Comparison of ENCODE assay signal across 17 mouse cellular contexts in genomic region chr4:109385599-109385998, GRCm38 (mm10). TPM values are rescaled to one million over a fixed set of nuclear protein-coding genes. Genes with fewer than 3 reads are reported as not detected.
A peak's percentile ranks its signal among the peaks of the same experiment; 100 is the strongest.
DNase-seq lines count a peak whose midpoint lies in the region; ATAC-seq lines count a peak whose summit lies in the region.
"Had no signal": no experiment of that assay in that cellular context is flagged by ENCODE, and none has a peak within 500 bp of the region (broad histone marks: within the 10 kb centered on the region; RNA-seq: fewer than 3 reads in every experiment).

No protein-coding gene starts in this region.

- no peak overlapping the region for H3K27ac ChIP-seq in hindbrain, embryonic 10.5 days
- no peak overlapping the region for H3K27ac ChIP-seq in hindbrain, embryonic 14.5 days
- no peak overlapping the region for H3K27ac ChIP-seq in forebrain, embryonic 12.5 days
- no peak overlapping the region for H3K27ac ChIP-seq in midbrain, embryonic 11.5 days (ENCODE audit: low read depth, low read length)
- H3K27ac ChIP-seq: liver, embryonic 13.5 days had no signal

- H3K27me3 ChIP-seq in hindbrain, embryonic 10.5 days (ENCODE audit: insufficient read depth, poor library complexity, severe bottlenecking) = no peaks in the 10 kb centered on the region
- no peaks in the 10 kb centered on the region for H3K27me3 ChIP-seq in hindbrain, embryonic 14.5 days (ENCODE audit: control insufficient read depth, insufficient read depth, low read length)
- no peaks in the 10 kb centered on the region for H3K27me3 ChIP-seq in forebrain, embryonic 12.5 days
- H3K27me3 ChIP-seq in midbrain, embryonic 11.5 days (ENCODE audit: control insufficient read depth, insufficient read depth, low read length) = no peaks in the 10 kb centered on the region
- H3K27me3 ChIP-seq: heart, embryonic 12.5 days; liver, embryonic 13.5 days had no signal

- no peak for ATAC-seq in hindbrain, embryonic 14.5 days (ENCODE audit: low FRiP score)
- peak; percentile 70; the same call in 1 of the 2 replicates for ATAC-seq in forebrain, embryonic 12.5 days (ENCODE audit: low FRiP score)
- peak; percentile 83; the same call in 1 of the 2 replicates for ATAC-seq in midbrain, embryonic 11.5 days (ENCODE audit: low FRiP score)

- 46% methylated on average over 4 of the region's 4 CpGs for WGBS in hindbrain, embryonic 10.5 days
- WGBS in hindbrain, embryonic 14.5 days = 30% methylated on average over 4 of the region's 4 CpGs
- WGBS in forebrain, embryonic 12.5 days = 32% methylated on average over 4 of the region's 4 CpGs
- 33% methylated on average over 4 of the region's 4 CpGs for WGBS in midbrain, embryonic 11.5 days

- H3K4me2 ChIP-seq in hindbrain, embryonic 14.5 days (replicated peaks) = no peak overlapping the region
- no peak overlapping the region for H3K4me2 ChIP-seq in forebrain, embryonic 12.5 days
- no peak overlapping the region for H3K4me2 ChIP-seq in midbrain, embryonic 11.5 days
- H3K4me2 ChIP-seq: heart, embryonic 12.5 days; liver, embryonic 13.5 days had no signal

- peaks cover 5% of the 10 kb centered on the region; the same call in 1 of the 2 replicates for H3K4me1 ChIP-seq in hindbrain, embryonic 10.5 days (replicated peaks)
- H3K4me1 ChIP-seq in hindbrain, embryonic 14.5 days (replicated peaks; ENCODE audit: control insufficient read depth, insufficient read depth, low read length) = no peaks in the 10 kb centered on the region
- peaks cover 6% of the 10 kb centered on the region for H3K4me1 ChIP-seq in forebrain, embryonic 12.5 days
- peaks cover 6% of the 10 kb centered on the region; the same call in 1 of the 2 replicates for H3K4me1 ChIP-seq in midbrain, embryonic 11.5 days (ENCODE audit: control insufficient read depth, insufficient read depth, low read length)
- H3K4me1 ChIP-seq: heart, embryonic 12.5 days; liver, embryonic 13.5 days had no signal

- no peak overlapping the region for H3K9ac ChIP-seq in hindbrain, embryonic 14.5 days
- no peak overlapping the region for H3K9ac ChIP-seq in forebrain, embryonic 12.5 days
- no peak overlapping the region for H3K9ac ChIP-seq in midbrain, embryonic 11.5 days (ENCODE audit: low read length)
- H3K9ac ChIP-seq: heart, embryonic 12.5 days; liver, embryonic 13.5 days had no signal

- H3K36me3 ChIP-seq in hindbrain, embryonic 10.5 days = no peaks in the 10 kb centered on the region
- peaks cover 54% of the 10 kb centered on the region for H3K36me3 ChIP-seq in hindbrain, embryonic 14.5 days (replicated peaks; ENCODE audit: control insufficient read depth, insufficient read depth)
- peaks cover 2% of the 10 kb centered on the region; the same call in 1 of the 2 replicates for H3K36me3 ChIP-seq in forebrain, embryonic 12.5 days (replicated peaks)
- H3K36me3 ChIP-seq in midbrain, embryonic 11.5 days (ENCODE audit: control insufficient read depth, insufficient read depth, low read length) = no peaks in the 10 kb centered on the region

- no peak overlapping the region for H3K4me3 ChIP-seq in hindbrain, embryonic 10.5 days
- H3K4me3 ChIP-seq in hindbrain, embryonic 14.5 days (replicated peaks; ENCODE audit: low read length) = no peak overlapping the region
- H3K4me3 ChIP-seq in forebrain, embryonic 12.5 days (replicated peaks) = no peak overlapping the region
- no peak overlapping the region for H3K4me3 ChIP-seq in midbrain, embryonic 11.5 days (ENCODE audit: low read depth, low read length)
- H3K4me3 ChIP-seq: heart, embryonic 12.5 days; liver, embryonic 13.5 days had no signal

- no peaks in the 10 kb centered on the region for H3K9me3 ChIP-seq in hindbrain, embryonic 10.5 days
- no peaks in the 10 kb centered on the region for H3K9me3 ChIP-seq in hindbrain, embryonic 14.5 days (ENCODE audit: control insufficient read depth, low read length)
- H3K9me3 ChIP-seq in forebrain, embryonic 12.5 days = no peaks in the 10 kb centered on the region
- no peaks in the 10 kb centered on the region for H3K9me3 ChIP-seq in midbrain, embryonic 11.5 days (ENCODE audit: control insufficient read depth, low read length)
- H3K9me3 ChIP-seq: heart, embryonic 12.5 days; liver, embryonic 13.5 days had no signal

- DNase-seq in hindbrain, embryonic 10.5 days (ENCODE audit: low spot score) = peak; percentile 14
- DNase-seq in hindbrain, embryonic 14.5 days (ENCODE audit: low spot score) = no peak
- peak; percentile 68 for DNase-seq in brain, adult 2 months (ENCODE audit: low read depth, low spot score)
- DNase-seq in midbrain, embryonic 11.5 days (ENCODE audit: low spot score, missing footprints) = peak; percentile 84
- DNase-seq in urinary bladder, postnatal 25 days (ENCODE audit: low spot score) = no peak
- no peak for DNase-seq in thymus, postnatal 14 days
- no peak for DNase-seq in urinary bladder, postnatal 4 days (ENCODE audit: low spot score in 2 of 2)
- DNase-seq: adrenal gland, postnatal 36 days; cerebellum, postnatal 36 days; gastrocnemius, postnatal 10 days; kidney, adult 8-10 months; liver, embryonic 13.5 days; lung, postnatal 10 days; right cerebral cortex, postnatal 4 days; thymus, adult 2 months had no signal

RNA-seq across cellular contexts. Expression of gene Ttc39a, which starts 20.8 kb away (rescaled TPM):
- 2.5 and 2.8 TPM in 2 replicates for polyA plus RNA-seq in hindbrain, embryonic 10.5 days (2016; fragmentation: Nextera tagmentation; extraction: Ambion mirVana)
- polyA plus RNA-seq in hindbrain, embryonic 14.5 days (2014; fragmentation: Nextera tagmentation; extraction: Ambion mirVana) = 3.3 and 3.5 TPM in 2 replicates
- 1.1 and 2.5 TPM in 2 replicates for polyA plus RNA-seq in forebrain, embryonic 12.5 days (2016; fragmentation: Nextera tagmentation; extraction: Ambion mirVana)
- 2.2 TPM in 2 replicates for polyA plus RNA-seq in midbrain, embryonic 11.5 days (2014; fragmentation: Nextera tagmentation; extraction: Ambion mirVana)

Comparison
In these comparisons a context has a peak if more than half of its experiments do, and no peak if none do; other contexts are left out.
1. DNase-seq: peak in hindbrain, embryonic 10.5 days (single experiment), brain, adult 2 months (single experiment) and midbrain, embryonic 11.5 days (single experiment); none in hindbrain, embryonic 14.5 days (single experiment), urinary bladder, postnatal 25 days (single experiment), thymus, postnatal 14 days (single experiment) and urinary bladder, postnatal 4 days (0 of 2).